ENCODE assay signal across 15 mouse cellular contexts in genomic region chr8:39218716-39219115, GRCm38 (mm10).
DNase-seq lines count a peak whose midpoint lies in the region; ATAC-seq lines count a peak whose summit lies in the region.
"Had no signal": no experiment of that assay in that cellular context is flagged by ENCODE, and none has a peak within 500 bp of the region (broad histone marks: within the 10 kb centered on the region; RNA-seq: fewer than 3 reads in every experiment).

No protein-coding gene starts in this region.

- peak; percentile 13 to 17 for DNase-seq in left cerebral cortex, postnatal 14 days (ENCODE audit: low spot score in 2 of 2)
- no peak for DNase-seq in left cerebral cortex, postnatal 10 days (ENCODE audit: extremely low spot score in 1 of 2, low spot score in 2 of 2)
- DNase-seq in brain, adult 2 months (ENCODE audit: low read depth, low spot score): peak; percentile 75
- peak; percentile 7 to 42 for DNase-seq in right cerebral cortex, postnatal 36 days (ENCODE audit: low spot score in 2 of 2)
- DNase-seq in cerebellum, adult 8-10 months: no peak
- DNase-seq: adrenal gland, adult 2 months; adrenal gland, postnatal 25 days; cerebellum, adult 2 months; cerebellum, postnatal 14 days; gastrocnemius, adult 2 months; gastrocnemius, postnatal 36 days; heart, adult 2 months had no signal

- intact Hi-C loops in left cerebral cortex, postnatal 14 days (cut with DNase I): no loop called here
- intact Hi-C loops in left cerebral cortex, postnatal 10 days (cut with DNase I): no loop called here

- ATAC-seq in frontal cortex, adult (ENCODE audit: low TSS enrichment): peak; percentile 95
- no peak for ATAC-seq in granulocyte monocyte progenitor cell, adult 5-6 weeks (replicated peaks; ENCODE audit: poor library complexity, severe bottlenecking)
- ATAC-seq: forebrain, embryonic 15.5 days had no signal

Comparison
In these comparisons a context has a peak if more than half of its experiments do, and no peak if none do; other contexts are left out.
1. DNase-seq: peak in left cerebral cortex, postnatal 14 days (2 of 2), brain, adult 2 months (single experiment) and right cerebral cortex, postnatal 36 days (2 of 2); none in left cerebral cortex, postnatal 10 days (0 of 2) and cerebellum, adult 8-10 months (single experiment).